Mouse (Mus musculus) cerebellum, postnatal 14 days (tissue): Measurements from ENCODE around the gene Mrtfb.

Experiments
- DNase-seq, 2 experiments: peaks; one replicate each; pipeline ENCODE4 v3.0.0; 2021; ENCODE audit warnings: mixed read lengths in 2 of 2

The Mrtfb gene

DNA sequence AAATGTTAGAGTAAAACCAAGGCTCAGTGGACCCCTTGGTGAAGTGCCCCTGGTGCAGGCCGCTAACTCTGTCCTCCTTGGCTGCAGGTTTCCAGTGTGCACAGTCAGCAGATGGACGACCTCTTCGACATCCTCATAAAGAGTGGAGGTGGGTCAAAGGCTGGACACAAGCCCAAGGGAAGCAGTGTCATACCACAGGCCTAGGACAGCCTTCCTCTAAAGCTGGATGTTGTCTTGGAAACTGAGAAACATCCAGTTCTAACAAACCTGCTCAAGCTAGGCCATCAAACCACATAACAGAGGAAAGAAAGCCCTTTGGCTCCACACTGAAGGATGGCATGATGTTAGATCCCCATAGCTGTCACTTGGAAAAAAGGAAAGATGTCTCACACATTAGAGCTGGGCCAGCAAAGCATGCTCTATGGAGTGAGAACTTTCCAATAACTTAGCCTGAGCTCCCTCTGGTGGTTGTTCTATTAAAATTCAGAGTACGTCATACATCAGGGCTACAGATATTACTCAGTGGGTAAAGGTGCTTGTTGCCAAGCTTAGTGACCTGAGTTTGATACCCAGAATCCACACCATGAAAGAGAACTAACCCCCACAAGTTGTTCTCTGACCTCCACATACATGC, 153.4 kb downstream of the Mrtfb start:
- DNase-seq: peak; percentile 68 to 80

DNA sequence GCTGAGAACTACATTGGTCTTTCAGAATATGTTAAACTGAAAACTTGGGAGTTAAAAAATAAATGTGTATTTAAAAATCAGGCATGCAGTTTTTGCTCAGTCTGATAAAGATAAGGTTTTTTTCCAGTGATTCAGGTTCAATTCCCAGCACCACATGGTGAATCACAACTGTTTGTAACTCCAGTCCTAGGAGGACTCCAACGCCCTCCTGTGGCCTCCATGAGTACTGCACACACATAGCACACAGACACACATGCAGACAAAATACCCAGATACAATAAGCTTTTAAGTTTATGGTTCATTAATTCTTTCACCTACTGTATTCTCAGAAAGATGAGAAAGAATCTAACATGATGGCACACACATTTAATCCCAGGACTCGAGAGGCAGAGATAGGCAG, 154.5 kb downstream of the Mrtfb start:
- DNase-seq: no peak

DNA sequence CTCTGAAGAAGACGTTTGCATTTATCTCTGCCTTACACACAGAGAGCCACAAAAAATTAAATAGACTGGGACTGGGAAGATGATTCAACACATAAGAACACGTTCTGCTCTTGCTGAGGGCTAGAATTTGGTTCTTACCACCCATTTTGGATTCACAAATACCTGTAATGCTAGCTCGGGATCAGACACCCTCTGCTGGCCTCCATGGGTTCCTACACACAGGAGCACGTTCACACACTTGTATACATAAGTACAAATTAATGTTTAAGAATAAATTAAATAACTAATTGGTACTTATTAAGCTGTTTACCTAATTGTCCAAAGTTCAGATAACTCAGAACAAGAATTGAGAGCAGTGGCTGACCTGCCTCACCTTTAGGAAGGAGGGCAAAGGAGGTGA, 155.2 kb downstream of the Mrtfb start:
- DNase-seq: no peak

GRCm38 (mm10) chr16:13414566-13414965, 158.3 kb downstream of the Mrtfb start:
- DNase-seq: no peak

GRCm38 (mm10) chr16:13414972-13415371, 158.7 kb downstream of the Mrtfb start:
- no peak for DNase-seq

- no peak for DNase-seq
Observed at GRCm38 (mm10) chr16:13415465-13415864, 159.2 kb downstream of the Mrtfb start.

DNA sequence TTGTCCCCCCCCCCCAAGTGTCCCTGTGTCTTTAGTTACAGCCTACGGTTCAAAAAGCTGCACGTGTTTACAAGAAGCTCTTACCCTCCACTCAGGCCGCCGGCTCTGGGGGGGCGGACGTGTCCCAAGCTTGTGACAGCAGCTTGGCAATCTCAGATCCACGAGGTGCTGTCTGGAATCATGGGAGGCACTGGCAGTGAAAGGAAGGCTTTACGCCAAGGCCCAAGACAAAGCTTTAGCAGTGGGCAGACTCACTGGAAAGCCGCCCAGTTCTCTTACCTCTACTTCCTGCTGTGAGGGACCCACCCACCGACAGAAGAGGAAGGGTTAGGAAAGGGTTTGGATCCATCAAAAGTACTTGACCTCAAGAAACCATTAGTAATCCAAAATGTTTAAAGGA, 160.2 kb downstream of the Mrtfb start:
- DNase-seq: peak; percentile 75 to 83

- no peak for DNase-seq
Observed at GRCm38 (mm10) chr16:13417904-13418303, 161.6 kb downstream of the Mrtfb start.

- DNase-seq: no peak
Observed at GRCm38 (mm10) chr16:13419752-13420151, 163.5 kb downstream of the Mrtfb start.

DNA sequence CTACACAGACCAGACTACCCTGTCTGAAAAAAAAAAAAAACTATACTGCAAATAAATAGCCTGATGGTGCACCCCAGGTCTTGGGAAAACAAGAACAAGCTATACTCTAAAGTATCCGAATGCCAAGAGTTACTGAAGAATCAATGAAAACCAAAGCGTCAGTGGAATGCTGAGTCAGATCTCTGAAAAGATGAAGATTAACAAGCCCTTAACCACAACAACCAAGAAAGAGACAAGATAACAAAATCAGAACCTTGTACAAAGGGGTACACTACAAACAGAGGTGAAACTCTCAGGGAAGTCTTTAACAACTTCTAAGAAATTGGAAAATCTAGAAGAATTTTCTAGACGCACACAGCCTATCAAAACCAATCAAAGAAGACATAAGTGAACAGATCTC, 166.2 kb downstream of the Mrtfb start:
- DNase-seq: no peak

- no peak for DNase-seq
Observed at GRCm38 (mm10) chr16:13423587-13424355, 167.5 kb downstream of the Mrtfb start.

GRCm38 (mm10) chr16:13425804-13426203, 169.5 kb downstream of the Mrtfb start:
- DNase-seq: no peak

DNA sequence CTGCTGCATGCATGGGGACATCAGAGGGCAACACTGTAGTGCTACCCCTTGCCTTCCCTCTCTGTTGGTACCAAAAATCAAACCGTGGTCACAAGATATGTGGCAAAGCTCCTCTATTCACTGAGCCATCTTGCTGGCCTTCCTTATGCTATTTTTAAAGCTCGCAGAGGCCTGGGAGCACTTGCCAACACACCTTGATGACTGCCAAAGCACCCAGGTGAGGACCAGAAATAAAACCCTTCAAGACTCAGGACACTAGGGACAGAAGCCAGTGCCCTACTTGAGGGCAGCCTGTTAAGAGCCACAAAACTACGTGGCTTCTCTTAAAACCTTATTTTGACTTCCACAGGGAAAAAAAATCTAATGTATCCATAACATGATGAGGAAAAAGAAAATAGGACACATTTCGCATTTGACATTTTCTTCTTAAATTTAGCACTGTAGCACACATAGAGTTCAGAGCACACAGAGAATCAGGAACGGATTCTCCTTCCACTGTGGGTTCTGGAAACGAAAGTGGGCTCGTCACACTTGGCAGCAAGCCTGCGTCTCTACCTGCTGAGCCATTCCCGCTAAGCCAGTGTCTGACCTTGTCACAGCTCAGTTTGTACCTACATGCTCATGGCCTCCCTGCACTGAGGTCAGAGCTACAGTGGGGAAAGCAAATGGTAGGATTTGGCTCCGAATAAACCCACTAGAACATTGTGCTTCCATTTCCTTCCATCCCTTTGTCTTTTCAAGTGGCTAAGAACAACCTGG, 170.7 kb downstream of the Mrtfb start:
- DNase-seq: peak; percentile 83 to 92

DNA sequence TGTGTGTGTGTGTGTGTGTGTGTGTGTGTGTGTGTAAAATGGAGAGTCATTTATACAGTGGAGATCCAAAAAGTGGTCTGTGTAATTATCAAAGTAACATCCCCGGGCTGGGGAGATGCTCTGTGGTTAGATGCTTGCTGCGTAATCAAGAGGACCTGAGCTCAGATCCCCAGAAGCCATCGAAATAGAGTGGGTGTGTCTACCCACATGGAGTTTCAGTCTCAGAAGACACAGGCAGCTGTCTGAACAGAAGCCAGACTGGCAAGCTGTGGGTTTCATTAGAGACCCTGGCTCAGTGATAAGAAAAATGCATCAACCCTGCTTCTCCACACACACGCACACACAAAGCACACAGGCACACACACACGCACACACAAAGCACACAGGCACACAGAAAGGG, 171.8 kb downstream of the Mrtfb start:
- no peak for DNase-seq

DNA sequence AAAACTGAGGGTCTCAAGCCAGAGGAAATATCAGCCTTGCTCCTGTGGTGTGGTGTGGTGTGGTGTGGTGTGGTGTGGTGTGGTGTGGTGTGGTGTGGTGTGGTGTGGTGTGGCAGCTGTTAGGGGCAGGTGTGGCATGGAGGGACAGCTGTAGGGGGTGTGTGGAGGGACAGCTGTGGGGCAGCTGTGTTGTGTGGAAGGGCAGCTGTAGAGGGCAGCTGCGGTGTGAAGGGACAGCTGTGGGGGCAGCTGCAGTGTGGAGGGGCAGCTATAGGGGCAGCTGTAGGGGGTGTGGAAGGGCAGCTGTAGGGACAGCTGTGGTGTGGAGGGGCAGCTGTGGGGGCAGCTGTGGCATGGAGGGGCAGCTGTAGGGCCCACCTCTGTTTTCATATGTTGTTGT, 172.5 kb downstream of the Mrtfb start:
- no peak for DNase-seq

DNA sequence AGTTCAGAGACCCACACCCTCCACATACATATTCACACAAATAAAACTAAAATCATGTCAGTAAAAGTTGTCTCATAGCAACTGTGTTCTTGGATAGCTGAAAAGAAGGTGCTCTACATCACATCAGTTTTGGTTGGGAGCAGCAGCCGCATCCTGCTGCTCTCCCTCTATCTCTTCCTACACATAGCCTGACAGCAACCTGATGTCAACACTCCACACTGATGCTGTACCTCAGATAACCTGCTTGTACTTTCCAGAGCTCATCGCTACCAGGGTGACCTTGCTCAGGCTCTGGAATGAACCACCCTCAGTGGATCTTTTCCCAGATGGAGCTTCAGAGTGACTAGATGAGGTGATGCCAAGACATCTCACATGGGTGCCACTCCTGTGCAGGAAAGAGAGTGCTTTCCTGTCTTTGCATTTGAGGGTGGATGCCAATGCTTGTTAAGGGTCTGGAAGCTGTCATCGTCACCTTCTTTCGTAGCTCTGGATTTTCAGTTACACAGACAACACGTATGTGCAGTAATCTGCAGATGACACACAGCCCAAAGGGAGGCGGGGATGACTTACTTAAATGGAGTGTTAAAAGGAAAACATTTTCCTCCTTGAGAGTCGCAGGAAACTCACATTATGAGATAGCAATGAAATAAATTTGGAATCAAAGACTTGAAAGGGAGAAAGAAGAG, 173.8 kb downstream of the Mrtfb start:
- no peak for DNase-seq

GRCm38 (mm10) chr16:13430940-13431339, 174.7 kb downstream of the Mrtfb start:
- no peak for DNase-seq

DNA sequence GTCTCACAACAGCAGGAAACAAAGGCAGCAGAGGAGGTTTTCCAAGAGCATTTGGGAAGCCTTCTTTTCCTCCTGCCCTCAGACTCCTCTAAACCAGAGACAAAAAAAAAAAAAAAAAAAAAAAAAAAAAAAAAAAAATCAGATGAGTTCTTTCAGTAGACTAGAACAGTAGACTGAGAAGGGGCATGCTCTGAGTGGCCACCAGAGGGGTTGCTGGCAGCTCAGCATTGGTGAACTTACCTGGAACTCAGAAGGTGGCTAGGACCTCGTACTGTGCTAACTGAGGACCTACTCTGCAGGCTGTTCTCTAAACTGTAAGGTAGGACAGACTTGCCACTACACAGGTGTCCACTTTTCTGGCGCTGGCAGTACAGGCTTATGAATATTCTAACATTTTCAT, 179.3 kb downstream of the Mrtfb start:
- DNase-seq: no peak

DNA sequence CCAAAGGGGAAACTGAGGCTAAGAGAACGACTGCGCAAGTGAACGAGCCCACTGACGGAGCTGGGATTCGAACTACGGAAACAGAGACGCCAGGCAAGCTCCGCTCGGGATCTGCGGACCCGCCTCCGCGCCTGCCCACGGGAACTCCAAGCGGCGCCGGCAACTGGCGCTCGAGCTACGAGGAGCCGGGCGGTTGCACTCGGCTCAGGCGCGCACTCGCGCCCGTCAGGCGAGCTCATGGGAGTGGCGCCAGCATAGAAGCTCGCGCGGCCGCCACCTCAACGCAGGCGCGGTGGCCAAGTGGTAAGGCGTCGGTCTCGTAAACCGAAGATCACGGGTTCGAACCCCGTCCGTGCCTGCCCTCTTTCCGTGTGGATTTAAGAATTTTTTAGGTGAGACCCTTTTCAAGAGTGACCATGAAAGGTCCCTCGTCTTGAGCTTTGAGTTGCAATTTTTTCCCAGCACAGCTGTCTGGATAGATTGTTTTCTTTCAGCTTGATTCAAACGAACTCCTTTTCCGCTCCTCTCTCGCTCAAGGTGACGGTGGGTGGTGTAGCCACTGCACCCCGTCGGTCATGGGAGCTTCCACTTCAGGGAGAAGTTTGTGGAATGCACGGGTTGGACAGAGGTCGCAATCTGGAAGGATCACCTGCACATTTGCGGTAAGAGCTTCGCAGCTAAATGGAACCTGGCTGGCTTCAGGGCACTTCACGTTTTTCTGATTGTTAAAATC, 180.9 kb downstream of the Mrtfb start:
- peak; percentile 99 for DNase-seq

DNA sequence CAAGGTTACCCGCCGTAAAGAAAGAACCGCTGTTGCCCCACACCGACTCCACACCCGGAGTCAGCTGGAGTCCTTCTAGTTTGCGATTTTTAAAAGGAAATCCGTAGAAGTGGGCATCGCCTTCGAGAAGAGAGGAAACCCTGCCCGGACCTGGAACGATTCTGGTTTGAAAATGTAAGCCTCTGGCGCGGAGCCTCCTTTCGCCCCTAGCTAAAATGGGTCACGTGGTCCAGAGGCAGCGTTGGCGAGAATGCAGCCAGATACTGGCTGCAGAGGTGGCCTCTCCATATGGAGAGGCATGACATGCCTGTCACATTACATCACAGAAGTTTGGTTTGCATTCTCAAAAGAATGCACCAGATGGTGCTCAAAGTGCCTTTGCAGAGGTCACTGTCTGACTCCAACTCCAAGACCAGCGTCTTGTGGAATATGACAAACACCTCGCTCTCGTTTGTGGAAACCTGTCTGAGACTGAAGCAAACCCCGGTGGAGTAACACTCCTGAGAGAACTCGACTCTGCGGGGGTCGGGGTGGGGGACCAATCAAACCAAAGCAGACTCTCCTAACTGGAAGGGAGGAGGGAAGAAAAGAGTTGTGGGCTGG, 181.6 kb downstream of the Mrtfb start:
- peak; percentile 72 to 83 for DNase-seq

DNA sequence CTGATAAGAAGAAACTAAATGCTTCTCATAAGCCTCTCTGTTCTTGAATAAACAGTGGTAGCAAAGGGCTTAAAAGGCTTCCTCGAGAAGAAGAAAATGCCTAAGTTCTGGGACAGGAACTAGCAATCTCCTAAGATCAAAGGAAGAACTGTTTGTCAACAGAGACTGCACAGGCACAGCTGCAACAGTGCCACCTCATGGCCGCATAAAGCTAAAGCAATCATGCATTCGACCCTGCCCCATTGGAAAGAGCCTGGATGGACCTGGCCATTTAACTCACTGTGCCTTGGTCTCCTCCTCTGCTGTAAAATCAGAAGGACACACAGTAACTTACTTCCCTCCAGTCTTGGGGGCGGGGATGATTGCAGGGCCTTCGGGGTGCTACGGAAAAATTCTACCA, 184.2 kb downstream of the Mrtfb start:
- DNase-seq: peak; percentile 74 to 77

GRCm38 (mm10) chr16:13443764-13444163, 187.5 kb downstream of the Mrtfb start:
- DNase-seq: no peak
